Mouse (Mus musculus): ENCODE measurements around the gene Olfr1438-ps1.
"Not testable (repeated sequence)": the region's sequence is repeated elsewhere in the genome, so short reads cannot be mapped to it uniquely, and the experiment has no call there.

- not testable (repeated sequence) for TF ChIP-seq CTCF (IDR thresholded peaks at IDR 0.05; ENCODE audit: low read depth, low read length); EP300 (IDR thresholded peaks at IDR 0.05; ENCODE audit: insufficient read depth, low read depth, low read length); POLR2A (IDR thresholded peaks at IDR 0.05; ENCODE audit: insufficient read depth, low read length)
These were observed 36.7 kb downstream of the Olfr1438-ps1 start, which contains the start of gene Olfr1436 for GRCm38 (mm10) chr19:12299030-12299429.

Measured in ES-Bruce4 (cell line).